Mouse (Mus musculus) heart, adult 9 months (tissue): ENCODE results near the gene Hsf2bp.
A peak's percentile ranks its signal among the peaks of the same experiment; 100 is the strongest.

Source experiments
- DNase-seq, 2 experiments: peaks; one replicate each; pipeline ENCODE4 v3.0.0; 2022; ENCODE audit warnings: low spot score in 2 of 2

Gene Hsf2bp

GRCm38 (mm10) chr17:31982326-31983190 is 53.6 kb downstream of the Hsf2bp start:
- peak; percentile 76 to 83 for DNase-seq

- peak; percentile 47 to 76 for DNase-seq
These were observed 56.3 kb downstream of the Hsf2bp start for GRCm38 (mm10) chr17:31979888-31980287.

GRCm38 (mm10) chr17:31977131-31977530 is 59.0 kb downstream of the Hsf2bp start:
- no peak for DNase-seq

- DNase-seq, result no peak
These were observed 59.6 kb downstream of the Hsf2bp start for GRCm38 (mm10) chr17:31976501-31976900.

GRCm38 (mm10) chr17:31974694-31975093 is 61.5 kb downstream of the Hsf2bp start:
- DNase-seq, result no peak

- no peak for DNase-seq
These were observed 62.4 kb downstream of the Hsf2bp start for GRCm38 (mm10) chr17:31973664-31974230.

- DNase-seq, result no peak
These were observed 65.3 kb downstream of the Hsf2bp start for GRCm38 (mm10) chr17:31970890-31971289.

- DNase-seq, result no peak
These were observed 67.3 kb downstream of the Hsf2bp start for GRCm38 (mm10) chr17:31968801-31969200.

- no peak for DNase-seq
These were observed 68.8 kb downstream of the Hsf2bp start for GRCm38 (mm10) chr17:31967311-31967710.

GRCm38 (mm10) chr17:31966566-31966965 is 69.6 kb downstream of the Hsf2bp start:
- no peak for DNase-seq

GRCm38 (mm10) chr17:31965623-31966022 is 70.5 kb downstream of the Hsf2bp start:
- peak; percentile 36 to 69 for DNase-seq

- DNase-seq, result no peak
These were observed 73.2 kb downstream of the Hsf2bp start for GRCm38 (mm10) chr17:31962930-31963329.

GRCm38 (mm10) chr17:31962281-31962680 is 73.9 kb downstream of the Hsf2bp start:
- no peak for DNase-seq

GRCm38 (mm10) chr17:31954551-31955140 is 81.5 kb downstream of the Hsf2bp start:
- DNase-seq, result no peak

- no peak for DNase-seq
These were observed 87.1 kb downstream of the Hsf2bp start for GRCm38 (mm10) chr17:31949076-31949475.

GRCm38 (mm10) chr17:31946436-31946835 is 89.7 kb downstream of the Hsf2bp start:
- no peak for DNase-seq

- peak in 1 of 2 experiments; percentile 58 for DNase-seq
These were observed 92.1 kb downstream of the Hsf2bp start for GRCm38 (mm10) chr17:31943881-31944539.

- DNase-seq, result no peak
These were observed 94.5 kb downstream of the Hsf2bp start for GRCm38 (mm10) chr17:31941616-31942015.

- DNase-seq, result peak; percentile 39 to 78
These were observed 95.5 kb downstream of the Hsf2bp start for GRCm38 (mm10) chr17:31940607-31941006.

GRCm38 (mm10) chr17:31939292-31940060 is 96.7 kb downstream of the Hsf2bp start:
- DNase-seq, result no peak

- no peak for DNase-seq
These were observed 97.4 kb downstream of the Hsf2bp start for GRCm38 (mm10) chr17:31938539-31939260.
